Mouse (Mus musculus) intestine, postnatal 0 days (tissue): ENCODE measurements around the gene Slc7a11. TPM values are rescaled to one million over a fixed set of nuclear protein-coding genes. Genes with fewer than 3 reads are reported as not detected.

Source experiments
- ATAC-seq: fragments of 200-750 bp; cut with Nextera tagmentation; 2 replicates; pipeline ENCODE4 v1.8.0; 2017; ENCODE audit warnings: mild to moderate bottlenecking, moderate TSS enrichment, moderate library complexity
- H3K27ac ChIP-seq: fragments of 300-500 bp; sonication (generic); 2 replicates; pipeline ENCODE4 v1.5.1; 2014; ENCODE audit warnings: mild to moderate bottlenecking, low read depth, low read length, moderate library complexity
- H3K27me3 ChIP-seq: fragments of 300-500 bp; sonication (generic); replicated peaks from 2 replicates; pipeline ENCODE4 v1.6.1; 2014; ENCODE audit warnings: low read length, mixed read lengths; ENCODE audit not compliant: control insufficient read depth, insufficient read depth
- H3K36me3 ChIP-seq: fragments of 300-500 bp; sonication (generic); 2 replicates; pipeline ENCODE4 v1.6.1; 2014; ENCODE audit warnings: mild to moderate bottlenecking, moderate library complexity; ENCODE audit not compliant: control insufficient read depth, insufficient read depth
- H3K4me1 ChIP-seq: fragments of 300-500 bp; sonication (generic); replicated peaks from 2 replicates; pipeline ENCODE4 v1.6.1; 2014; ENCODE audit warnings: antibody characterized with exemption, low read length, mixed read lengths; ENCODE audit not compliant: control insufficient read depth, insufficient read depth
- H3K4me2 ChIP-seq: fragments of 300-500 bp; sonication (generic); replicated peaks from 2 replicates; pipeline ENCODE4 v1.6.1; 2014; ENCODE audit warnings: low read depth, mild to moderate bottlenecking, moderate library complexity
- H3K4me3 ChIP-seq: fragments of 300-500 bp; sonication (generic); 2 replicates; pipeline ENCODE4 v1.5.1; 2014; ENCODE audit warnings: low read depth, low read length
- H3K9ac ChIP-seq: fragments of 300-500 bp; sonication (generic); 2 replicates; pipeline ENCODE4 v1.6.1; 2014; ENCODE audit warnings: mild to moderate bottlenecking, low read depth, low read length
- H3K9me3 ChIP-seq: fragments of 300-500 bp; sonication (generic); 2 replicates; pipeline ENCODE4 v1.6.1; 2016; ENCODE audit warnings: mixed run types; ENCODE audit not compliant: control insufficient read depth
- CTCF ChIP-seq: sonication (generic); IDR thresholded peaks from 2 replicates; pipeline ENCODE4 v1.5.1; 2016; ENCODE audit warnings: low read depth, mild to moderate bottlenecking, control low read depth, antibody characterized with exemption, moderate library complexity
- WGBS: fragments of 180-500 bp; shearing (Covaris S2); extraction: QIAGEN DNeasy Blood & Tissue Kit; methylation state at CpG from one replicate; pipeline ENCODE4 v1.1.7; 2014; 5-methylcytosine and 5-hydroxymethylcytosine counted together
- polyA plus RNA-seq: library from polyadenylated mRNA; unstranded; fragments of >200 nt; fragmentation: Nextera tagmentation; extraction: Ambion mirVana; gene quantifications from 2 replicates; pipeline ENCODE4 v1.2.1, GENCODE M21; 2015

Gene Slc7a11
- polyA plus RNA-seq, 1 experiment from 2014 or later: 0.13 TPM

- no peak overlapping the region for H3K4me2 ChIP-seq
- ATAC-seq: no peak
- H3K4me1 ChIP-seq: no peaks in the 10 kb centered on the region
- H3K9me3 ChIP-seq: no peaks in the 10 kb centered on the region
- WGBS: 58% methylated on average over 1 of the region's 1 CpGs
- no peak overlapping the region for H3K9ac ChIP-seq
- H3K4me3 ChIP-seq: no peak overlapping the region
- no peaks in the 10 kb centered on the region for H3K36me3 ChIP-seq
- no peak for TF ChIP-seq CTCF
- H3K27ac ChIP-seq: no peak overlapping the region
- H3K27me3 ChIP-seq: no peaks in the 10 kb centered on the region
Measured at GRCm38 (mm10) chr3:50116266-50116665, 327.1 kb downstream of the Slc7a11 start.

GRCm38 (mm10) chr3:50105509-50105908, 337.9 kb downstream of the Slc7a11 start:
- Histone ChIP-seq H3K4me2 (no peak overlapping the region), H3K4me1 (no peaks in the 10 kb centered on the region), H3K36me3 (no peaks in the 10 kb centered on the region), H3K4me3 (no peak overlapping the region), H3K9ac (no peak overlapping the region), H3K27me3 (no peaks in the 10 kb centered on the region), H3K27ac (no peak overlapping the region), H3K9me3 (no peaks in the 10 kb centered on the region)
- ATAC-seq: no peak
- WGBS: 85% methylated on average over 6 of the region's 6 CpGs
- no peak for TF ChIP-seq CTCF

DNA sequence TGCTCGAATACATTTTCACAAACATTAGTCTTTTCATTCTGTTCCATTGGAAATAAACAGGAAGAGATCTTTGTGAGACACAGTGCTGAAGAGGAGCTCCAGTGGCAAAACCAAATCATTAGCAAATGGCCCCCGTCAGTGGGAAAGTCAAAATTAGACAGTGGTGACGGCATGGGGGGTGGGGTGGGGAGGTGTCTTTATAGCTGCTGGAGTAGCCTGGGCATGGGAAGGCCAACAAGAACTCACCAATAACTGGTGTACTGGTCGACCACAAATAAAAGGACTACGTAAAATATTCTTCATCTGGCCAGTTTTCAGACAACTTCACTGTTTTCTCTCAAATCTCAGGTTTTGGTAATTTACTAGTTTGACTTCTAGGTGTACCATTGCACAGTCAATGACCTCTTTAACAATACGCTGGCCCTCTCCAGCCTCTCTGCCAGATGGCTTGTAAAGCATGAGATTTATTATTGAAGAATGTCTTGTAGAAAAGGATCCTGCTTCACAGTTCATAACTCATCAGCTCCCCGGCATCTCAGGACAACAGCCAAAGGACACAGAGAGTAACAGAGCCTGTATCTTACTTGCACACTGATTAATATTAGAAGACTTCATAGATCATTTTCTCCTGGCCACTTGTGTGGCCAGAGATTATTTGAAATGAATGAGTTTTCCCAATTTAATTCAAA, 348.9 kb downstream of the Slc7a11 start:
- no peak overlapping the region for H3K9ac ChIP-seq
- no peak for ATAC-seq
- no peaks in the 10 kb centered on the region for H3K9me3 ChIP-seq
- no peak overlapping the region for H3K4me2 ChIP-seq
- no peak overlapping the region for H3K27ac ChIP-seq
- H3K36me3 ChIP-seq: no peaks in the 10 kb centered on the region
- TF ChIP-seq CTCF: no peak
- no peaks in the 10 kb centered on the region for H3K27me3 ChIP-seq
- H3K4me3 ChIP-seq: no peak overlapping the region
- H3K4me1 ChIP-seq: no peaks in the 10 kb centered on the region
- 76% methylated on average over 7 of the region's 7 CpGs for WGBS

DNA sequence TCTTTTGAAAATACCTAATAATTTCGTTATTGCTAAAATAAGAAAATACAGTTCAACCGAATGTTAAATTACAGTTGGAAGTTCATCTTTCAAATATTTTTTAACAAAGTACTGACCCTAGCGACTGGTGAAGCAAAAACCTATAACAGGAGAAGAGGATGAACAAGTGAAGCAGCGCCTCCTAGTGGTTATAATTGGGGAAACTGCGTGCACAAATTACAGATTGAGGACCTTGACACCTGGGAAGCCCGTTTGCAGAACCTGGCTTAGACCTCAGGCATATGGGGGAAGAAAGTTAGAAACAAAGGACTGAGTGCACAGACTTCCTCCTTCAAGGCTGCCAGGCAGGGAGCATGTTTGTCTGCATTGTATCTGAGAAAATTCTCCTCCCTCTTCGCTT, 366.4 kb downstream of the Slc7a11 start:
- no peaks in the 10 kb centered on the region for H3K27me3 ChIP-seq
- no peaks in the 10 kb centered on the region for H3K36me3 ChIP-seq
- H3K4me3 ChIP-seq: no peak overlapping the region
- no peak overlapping the region for H3K4me2 ChIP-seq
- WGBS: 19% methylated on average over 7 of the region's 7 CpGs
- peak; percentile 84 for TF ChIP-seq CTCF
- H3K27ac ChIP-seq: no peak overlapping the region
- H3K9me3 ChIP-seq: no peaks in the 10 kb centered on the region
- ATAC-seq: no peak
- H3K9ac ChIP-seq: no peak overlapping the region
- H3K4me1 ChIP-seq: no peaks in the 10 kb centered on the region

DNA sequence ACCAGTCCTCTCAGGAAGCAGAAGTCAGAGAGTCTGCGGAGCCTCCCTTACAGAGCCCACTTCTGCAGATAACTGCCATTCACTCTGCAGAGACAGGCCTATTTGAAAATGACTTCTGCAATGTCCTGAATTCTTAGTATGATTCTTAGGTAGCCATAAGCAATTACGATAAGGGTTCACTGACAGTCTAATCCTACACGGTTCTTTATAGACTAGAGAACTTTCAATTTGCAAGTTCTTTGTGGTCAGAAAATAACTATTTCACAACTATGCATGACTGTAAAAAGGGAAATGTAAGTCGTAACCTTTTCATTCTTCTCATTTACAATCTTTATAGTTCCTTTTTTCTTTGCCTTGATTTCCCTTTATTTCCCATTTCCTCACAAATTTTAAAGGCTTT, 380.0 kb downstream of the Slc7a11 start:
- Histone ChIP-seq H3K27ac (no peak overlapping the region), H3K36me3 (no peaks in the 10 kb centered on the region), H3K9ac (no peak overlapping the region), H3K27me3 (no peaks in the 10 kb centered on the region), H3K9me3 (no peaks in the 10 kb centered on the region), H3K4me3 (no peak overlapping the region), H3K4me1 (no peaks in the 10 kb centered on the region), H3K4me2 (no peak overlapping the region)
- 88% methylated on average over 4 of the region's 4 CpGs for WGBS
- no peak for TF ChIP-seq CTCF
- ATAC-seq: no peak

- Histone ChIP-seq H3K36me3 (no peaks in the 10 kb centered on the region), H3K4me1 (no peaks in the 10 kb centered on the region), H3K4me3 (no peak overlapping the region), H3K27ac (no peak overlapping the region), H3K9ac (no peak overlapping the region), H3K27me3 (no peaks in the 10 kb centered on the region), H3K9me3 (no peaks in the 10 kb centered on the region), H3K4me2 (no peak overlapping the region)
- no peak for TF ChIP-seq CTCF
- WGBS: 65% methylated on average over 5 of the region's 5 CpGs
- ATAC-seq: no peak
Measured at GRCm38 (mm10) chr3:50044666-50045065, 398.7 kb downstream of the Slc7a11 start.

DNA sequence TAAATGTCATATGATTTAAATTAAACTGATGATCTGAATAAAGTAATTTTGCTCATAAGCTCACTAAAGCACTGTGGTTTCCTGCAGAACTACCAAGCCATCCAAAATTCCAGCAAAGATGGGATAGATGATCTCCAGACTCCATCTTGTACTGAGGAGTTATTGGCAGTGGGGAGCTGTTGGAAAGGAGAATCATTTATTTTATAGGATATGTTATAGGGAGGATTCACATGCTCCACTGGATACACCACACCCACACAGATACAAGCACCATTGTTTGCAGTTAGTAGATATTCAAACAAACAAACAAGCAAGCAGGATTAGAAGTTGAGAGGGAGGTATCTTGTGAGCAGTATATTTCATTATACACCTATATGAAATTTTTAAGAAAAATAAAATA, 399.3 kb downstream of the Slc7a11 start:
- H3K4me1 ChIP-seq: no peaks in the 10 kb centered on the region

More for the DNA sequence above, 399.3 kb downstream of the Slc7a11 start:
- no peak overlapping the region for H3K27ac ChIP-seq
- no peak overlapping the region for H3K4me2 ChIP-seq
- no peaks in the 10 kb centered on the region for H3K36me3 ChIP-seq
- TF ChIP-seq CTCF: no peak
- H3K27me3 ChIP-seq: no peaks in the 10 kb centered on the region
- H3K9me3 ChIP-seq: no peaks in the 10 kb centered on the region
- no peak for ATAC-seq
- H3K4me3 ChIP-seq: no peak overlapping the region
- H3K9ac ChIP-seq: no peak overlapping the region
